20 mouse cellular contexts compared by ENCODE assay signal in the genomic region with DNA sequence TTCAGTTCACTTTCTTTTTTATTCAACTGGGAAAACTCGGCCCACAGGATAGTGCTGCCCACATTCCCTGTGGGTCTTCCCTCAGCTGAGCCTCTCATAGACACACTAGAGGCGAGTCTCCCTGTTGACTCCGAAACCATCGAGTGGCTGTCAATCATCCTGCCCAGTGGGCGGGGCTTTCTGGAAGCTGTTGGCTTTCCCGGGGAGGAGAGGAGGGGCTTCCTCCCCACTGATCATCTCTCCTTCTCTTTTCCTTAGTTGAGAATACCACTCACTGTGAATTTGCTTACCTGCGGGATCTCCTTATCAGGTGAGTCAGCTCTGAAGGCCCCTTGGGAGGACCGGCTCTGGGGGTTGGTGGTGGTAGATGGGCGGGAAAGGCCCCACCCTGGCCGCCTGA.
DNase-seq lines count a peak whose midpoint lies in the region; ATAC-seq and TF ChIP-seq lines count a peak whose summit lies in the region.
"Had no signal": no experiment of that assay in that cellular context is flagged by ENCODE, and none has a peak within 500 bp of the region (broad histone marks: within the 10 kb centered on the region; RNA-seq: fewer than 3 reads in every experiment).

No protein-coding gene starts in this region.

- H3K9me3 ChIP-seq in stomach, embryonic 14.5 days (ENCODE audit: control insufficient read depth, low read depth, low read length): no peaks in the 10 kb centered on the region
- no peaks in the 10 kb centered on the region for H3K9me3 ChIP-seq in forebrain, postnatal 0 days (ENCODE audit: low read length)
- no peaks in the 10 kb centered on the region for H3K9me3 ChIP-seq in liver, embryonic 11.5 days (ENCODE audit: control insufficient read depth, low read length)
- H3K9me3 ChIP-seq: embryonic facial prominence, embryonic 13.5 days; forebrain, embryonic 15.5 days; limb, embryonic 10.5 days; limb, embryonic 15.5 days; lung, embryonic 15.5 days had no signal

- no peak overlapping the region for H3K4me3 ChIP-seq in thymus, adult 2 months (ENCODE audit: control insufficient read depth, insufficient read depth, low read length)
- no peak overlapping the region for H3K4me3 ChIP-seq in stomach, embryonic 14.5 days (ENCODE audit: low read depth, low read length)
- no peak overlapping the region for H3K4me3 ChIP-seq in forebrain, postnatal 0 days (ENCODE audit: low read depth, low read length)
- no peak overlapping the region for H3K4me3 ChIP-seq in liver, embryonic 11.5 days (ENCODE audit: low read depth, low read length)
- H3K4me3 ChIP-seq: embryonic facial prominence, embryonic 13.5 days; forebrain, embryonic 10.5 days; forebrain, embryonic 15.5 days; gastrocnemius, adult 2 months; heart, embryonic 12.5 days; limb, embryonic 10.5 days; limb, embryonic 15.5 days; lung, embryonic 15.5 days had no signal

- peak; percentile 33 for DNase-seq in thymus, postnatal 14 days
- DNase-seq in thymus, adult 2 months: no peak
- DNase-seq in R1 (ENCODE audit: low read depth, low spot score): peak; percentile 90
- no peak for DNase-seq in forebrain, postnatal 0 days
- DNase-seq in liver, embryonic 11.5 days (ENCODE audit: low spot score): no peak
- no peak for DNase-seq in left cerebral cortex, adult 9 months (ENCODE audit: low spot score in 2 of 2)
- DNase-seq: adrenal gland, adult 8-10 months had no signal

- peaks cover 82% of the 10 kb centered on the region for H3K36me3 ChIP-seq in thymus, adult 2 months (ENCODE audit: control insufficient read depth, insufficient read depth, low read length)
- peaks cover 75% of the 10 kb centered on the region for H3K36me3 ChIP-seq in stomach, embryonic 14.5 days (ENCODE audit: control insufficient read depth, insufficient read depth, low read length)
- peaks cover 68% of the 10 kb centered on the region for H3K36me3 ChIP-seq in forebrain, postnatal 0 days (ENCODE audit: insufficient read depth)
- peaks cover 44% of the 10 kb centered on the region for H3K36me3 ChIP-seq in liver, embryonic 11.5 days (ENCODE audit: control insufficient read depth, insufficient read depth, low read length)

- H3K9ac ChIP-seq in stomach, embryonic 14.5 days (replicated peaks; ENCODE audit: low read depth, low read length): no peak overlapping the region
- no peak overlapping the region for H3K9ac ChIP-seq in forebrain, postnatal 0 days
- H3K9ac ChIP-seq in liver, embryonic 11.5 days (ENCODE audit: low read depth, low read length): no peak overlapping the region
- H3K9ac ChIP-seq: embryonic facial prominence, embryonic 13.5 days; forebrain, embryonic 15.5 days; heart, embryonic 12.5 days; hindbrain, embryonic 14.5 days; limb, embryonic 15.5 days; liver, embryonic 14.5 days; lung, embryonic 15.5 days had no signal

- H3K27ac ChIP-seq in thymus, adult 2 months (ENCODE audit: control insufficient read depth, insufficient read depth, low read length): no peak overlapping the region
- H3K27ac ChIP-seq in stomach, embryonic 14.5 days (ENCODE audit: low read length): 0 out of 2 replicates have a peak overlapping the region, but pooled peaks have one; percentile 21
- no peak overlapping the region for H3K27ac ChIP-seq in forebrain, postnatal 0 days (ENCODE audit: low read depth, low read length)
- H3K27ac ChIP-seq in liver, embryonic 11.5 days (ENCODE audit: low read depth, low read length): no peak overlapping the region
- H3K27ac ChIP-seq: embryonic facial prominence, embryonic 13.5 days; forebrain, embryonic 10.5 days; forebrain, embryonic 15.5 days; gastrocnemius, adult 2 months; hindbrain, embryonic 14.5 days; limb, embryonic 10.5 days; limb, embryonic 15.5 days; liver, embryonic 14.5 days had no signal

- no peak for TF ChIP-seq POLR2A in thymus, adult 2 months (IDR thresholded peaks at IDR 0.05; ENCODE audit: control insufficient read depth, extremely low read depth, insufficient read depth, low read length, poor library complexity)

- ATAC-seq in stomach, embryonic 14.5 days (ENCODE audit: insufficient number of reproducible peaks, insufficient read depth, low FRiP score, low read depth): no peak
- ATAC-seq in forebrain, postnatal 0 days: no peak
- ATAC-seq in liver, embryonic 11.5 days (replicated peaks; ENCODE audit: low FRiP score): no peak
- ATAC-seq: activated CD4-positive, CD25-positive, alpha-beta regulatory T cell, adult 4 months; forebrain, embryonic 15.5 days; inflammation-experienced regulatory T-cells, adult 6 months had no signal

- no peaks in the 10 kb centered on the region for H3K27me3 ChIP-seq in thymus, adult 2 months (ENCODE audit: control insufficient read depth, insufficient read depth, low read length)
- H3K27me3 ChIP-seq in stomach, embryonic 14.5 days (ENCODE audit: control insufficient read depth, insufficient read depth, low read length): no peaks in the 10 kb centered on the region
- H3K27me3 ChIP-seq in forebrain, postnatal 0 days (ENCODE audit: insufficient read depth, low read length): no peaks in the 10 kb centered on the region
- no peaks in the 10 kb centered on the region for H3K27me3 ChIP-seq in liver, embryonic 11.5 days (replicated peaks; ENCODE audit: control insufficient read depth, insufficient read depth, low read length)
- H3K27me3 ChIP-seq: embryonic facial prominence, embryonic 13.5 days; forebrain, embryonic 15.5 days; heart, embryonic 12.5 days; limb, embryonic 15.5 days; lung, embryonic 15.5 days had no signal

- TF ChIP-seq CTCF in thymus, adult 2 months (IDR thresholded peaks at IDR 0.05; ENCODE audit: borderline replicate concordance, control insufficient read depth, extremely low read depth, insufficient read depth, low read length, poor library complexity): no peak
- no peak for TF ChIP-seq CTCF in forebrain, postnatal 0 days (IDR thresholded peaks at IDR 0.05; ENCODE audit: low read depth)

- H3K4me2 ChIP-seq in stomach, embryonic 14.5 days (replicated peaks; ENCODE audit: low read depth, low read length): no peak overlapping the region
- H3K4me2 ChIP-seq in forebrain, postnatal 0 days (ENCODE audit: low read depth): no peak overlapping the region
- no peak overlapping the region for H3K4me2 ChIP-seq in liver, embryonic 11.5 days
- H3K4me2 ChIP-seq: embryonic facial prominence, embryonic 13.5 days; forebrain, embryonic 15.5 days; heart, embryonic 12.5 days; hindbrain, embryonic 14.5 days; limb, embryonic 15.5 days; lung, embryonic 15.5 days had no signal

- H3K4me1 ChIP-seq in thymus, adult 2 months (replicated peaks; ENCODE audit: control insufficient read depth, insufficient read depth, low read length): no peaks in the 10 kb centered on the region; the same call in 1 of the 2 replicates
- peaks cover 7% of the 10 kb centered on the region for H3K4me1 ChIP-seq in stomach, embryonic 14.5 days (ENCODE audit: control insufficient read depth, insufficient read depth, low read length)
- no peaks in the 10 kb centered on the region for H3K4me1 ChIP-seq in forebrain, postnatal 0 days (ENCODE audit: insufficient read depth)
- 0 out of 2 replicates have a peak, but pooled peaks cover 5% of the 10 kb centered on the region for H3K4me1 ChIP-seq in liver, embryonic 11.5 days (replicated peaks; ENCODE audit: control insufficient read depth, insufficient read depth, low read length)
- H3K4me1 ChIP-seq: forebrain, embryonic 15.5 days; heart, embryonic 12.5 days had no signal

- 91% methylated on average over 10 of the region's 10 CpGs for WGBS in thymus, adult 2 months
- WGBS in stomach, embryonic 14.5 days: 75% methylated on average over 10 of the region's 10 CpGs
- 84% methylated on average over 10 of the region's 10 CpGs for WGBS in forebrain, postnatal 0 days
- WGBS in liver, embryonic 11.5 days: 75% methylated on average over 10 of the region's 10 CpGs

Comparison
In these comparisons a context has a peak if more than half of its experiments do, and no peak if none do; other contexts are left out.
1. DNase-seq: peak in thymus, postnatal 14 days (single experiment) and R1 (single experiment); none in thymus, adult 2 months (single experiment), forebrain, postnatal 0 days (single experiment), liver, embryonic 11.5 days (single experiment) and left cerebral cortex, adult 9 months (0 of 2).